Mouse (Mus musculus): ENCODE results near the gene Rnf144b. TPM values are rescaled to one million over a fixed set of nuclear protein-coding genes. Genes with fewer than 3 reads are reported as not detected.

Gene Rnf144b
- polyA plus RNA-seq (2012; ENCODE audit: low replicate concordance), result 0.35 and 0.70 TPM in 2 replicates

DNA sequence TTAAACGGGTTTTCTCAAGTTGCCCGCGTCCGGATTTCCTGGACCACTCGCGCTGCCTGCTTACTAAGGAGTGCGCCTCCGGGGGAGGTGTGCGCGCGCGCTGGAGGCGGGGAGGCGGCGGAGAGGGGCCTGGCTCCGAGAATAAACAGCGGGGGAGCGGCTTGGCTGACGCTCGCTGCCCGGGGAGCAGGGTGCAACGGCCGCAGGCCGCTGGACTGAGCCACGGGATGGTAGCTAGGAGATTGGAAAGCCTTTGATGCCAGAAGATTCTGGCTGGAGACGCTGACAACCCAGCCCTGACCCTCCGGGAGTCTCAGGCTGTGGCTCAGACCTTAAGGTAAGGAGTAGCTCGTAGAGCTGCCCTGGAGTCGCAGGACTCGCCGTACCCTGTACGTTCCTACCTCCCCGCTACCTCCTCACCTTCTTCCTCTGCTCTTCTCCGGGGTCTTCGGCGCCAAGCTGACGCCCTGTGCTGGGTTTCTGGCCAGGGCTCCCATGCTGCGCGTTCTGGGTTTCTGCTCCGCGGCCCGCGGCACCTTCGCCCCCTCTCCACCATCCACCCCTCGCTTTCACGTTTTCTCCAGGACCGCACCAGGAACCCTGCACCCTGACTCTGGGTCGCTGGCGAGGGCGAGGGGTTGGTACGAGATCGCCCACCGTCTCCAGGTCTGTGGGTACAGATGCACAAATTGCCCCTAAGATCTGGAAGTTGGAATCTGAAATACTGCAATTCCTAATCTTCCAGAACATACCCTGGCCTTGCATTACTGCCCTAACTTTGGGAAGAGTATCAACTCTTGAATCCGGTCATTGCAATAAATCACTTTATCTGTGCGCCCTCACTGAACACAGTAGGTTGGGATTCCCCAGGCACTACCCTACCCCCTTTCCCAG, at the start of gene Rnf144b:
TSS of gene Rnf144b (plus strand) at position 120 of the 894 bp plus-strand sequence.

DNA sequence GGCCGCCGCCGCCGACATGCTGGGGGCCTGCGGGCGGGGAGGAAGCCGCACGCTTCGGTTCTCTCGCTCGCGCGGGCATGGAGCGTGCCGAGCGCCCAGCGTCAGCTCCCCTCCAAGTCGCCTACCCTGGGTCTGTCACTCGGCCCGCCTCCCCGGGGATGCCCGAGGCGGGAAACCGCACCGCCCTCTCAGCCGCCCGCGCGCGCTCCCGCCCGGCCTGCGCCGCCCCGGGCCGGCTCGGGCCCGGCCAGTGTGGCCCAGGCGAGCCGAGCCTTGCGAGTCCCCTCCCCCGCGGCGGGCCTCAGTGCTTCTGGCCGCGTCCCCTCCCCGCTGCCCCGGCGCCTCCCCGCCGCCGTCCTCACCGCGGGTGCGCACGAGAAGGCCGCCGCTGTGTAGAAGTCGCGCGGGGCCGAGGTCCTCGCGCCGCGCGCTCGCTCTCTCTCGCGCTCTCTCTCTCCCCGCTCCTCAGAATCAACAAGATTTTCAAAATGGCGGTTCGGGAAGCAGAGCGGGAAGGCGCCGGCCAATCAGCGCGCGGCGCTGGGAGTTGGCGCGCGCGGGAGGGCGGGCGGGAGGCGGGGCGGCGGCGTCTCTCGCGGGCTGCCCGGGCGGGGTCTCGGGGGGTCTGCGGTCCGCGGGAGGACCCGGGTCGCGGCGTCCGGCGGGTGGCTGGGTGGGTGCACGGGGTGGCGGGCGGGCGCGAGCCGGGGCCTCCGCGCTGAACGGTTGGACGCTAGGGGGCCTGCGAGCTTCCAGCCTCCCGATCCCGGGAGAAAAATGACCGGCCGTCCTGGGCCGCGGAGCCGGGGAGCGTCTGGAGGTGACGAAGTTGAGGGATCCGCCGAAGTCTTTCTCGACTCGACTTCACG, 16.5 kb upstream of the Rnf144b start, which contains the start of gene Dek:
TSS of gene Dek (minus strand) at position 491 of the 869 bp plus-strand sequence.

Other genes with a start within 250 kb of the Rnf144b start
- 3.0 and 6.8 TPM in 2 replicates for gene Kif13a, start 192.8 kb upstream of the Rnf144b start, polyA plus RNA-seq (2012; ENCODE audit: low replicate concordance)
- gene Nhlrc1, start 107.8 kb upstream of the Rnf144b start, polyA plus RNA-seq (2012; ENCODE audit: low replicate concordance), result 1.3 and 2.4 TPM in 2 replicates
- gene Kdm1b, start 79.2 kb upstream of the Rnf144b start, polyA plus RNA-seq (2012; ENCODE audit: low replicate concordance), result 4.0 and 5.5 TPM in 2 replicates
- gene Tpmt, start 77.9 kb upstream of the Rnf144b start, polyA plus RNA-seq (2012; ENCODE audit: low replicate concordance), result 0.08 TPM in 1 of 2 replicates, not detected in the other
- 887 and 1,475 TPM in 2 replicates for gene Dek, start 16.5 kb upstream of the Rnf144b start, polyA plus RNA-seq (2012; ENCODE audit: low replicate concordance)

Data from leukemia stem cell, adult 10-12 weeks (primary cell).